In the genomic region with DNA sequence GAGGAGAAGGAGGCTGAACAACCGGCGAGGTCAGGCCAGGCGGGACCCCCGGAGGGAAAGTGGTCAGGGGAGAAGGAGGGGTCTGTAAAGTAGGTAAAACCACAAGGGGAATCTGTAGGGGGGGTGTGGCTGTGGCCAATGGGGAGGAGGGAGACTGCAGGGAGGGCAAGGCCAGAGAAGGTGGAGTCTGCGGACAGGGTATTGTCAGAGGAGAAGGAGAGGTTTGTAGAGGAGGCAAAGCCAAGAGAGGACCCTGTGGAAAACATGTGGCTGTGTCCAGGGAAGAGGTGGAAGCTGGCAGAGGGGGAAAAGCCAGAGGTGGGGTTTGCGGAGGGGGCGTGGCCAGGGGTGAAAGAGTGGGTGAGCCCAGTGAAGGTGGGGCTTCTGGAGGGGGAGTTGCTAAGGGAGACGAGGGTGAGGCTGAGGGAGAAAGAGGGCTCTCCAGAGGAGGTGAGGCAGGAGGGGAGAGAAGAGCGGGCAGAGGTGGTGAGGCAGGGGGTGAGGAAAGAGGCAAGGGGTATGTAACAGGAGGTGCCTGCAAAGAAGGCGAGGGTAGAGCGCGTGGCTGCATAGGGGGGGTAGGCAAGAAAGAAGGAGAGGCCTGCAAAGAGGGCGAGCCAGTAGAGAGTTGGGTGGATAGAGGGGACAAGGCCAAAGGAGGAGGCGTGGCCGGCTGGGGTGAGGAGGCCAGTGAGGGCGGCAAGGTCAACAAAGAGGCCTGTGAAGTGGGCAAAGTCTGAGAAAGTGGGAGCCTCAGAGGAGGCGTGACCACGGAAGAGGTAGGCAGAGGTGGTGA, we compare ENCODE assay signal across 9 mouse cellular contexts. TPM values are rescaled to one million over a fixed set of nuclear protein-coding genes. Genes with fewer than 3 reads are reported as not detected.
DNase-seq lines count a peak whose midpoint lies in the region; ATAC-seq and TF ChIP-seq lines count a peak whose summit lies in the region.
"Had no signal": no experiment of that assay in that cellular context is flagged by ENCODE, and none has a peak within 500 bp of the region (broad histone marks: within the 10 kb centered on the region; RNA-seq: fewer than 3 reads in every experiment).

No protein-coding gene starts in this region.

- no peak for TF ChIP-seq CTCF in heart, adult 2 months (IDR thresholded peaks at IDR 0.05)
- no peak for TF ChIP-seq CTCF in lung, adult 2 months (IDR thresholded peaks at IDR 0.05; ENCODE audit: insufficient read depth, low read length)

- 7% methylated on average over 18 of the region's 18 CpGs for WGBS in heart, adult 2 months
- 2% methylated on average over 18 of the region's 18 CpGs for WGBS in lung, adult 2 months
- 3% methylated on average over 18 of the region's 18 CpGs for WGBS in neural tube, embryonic 12.5 days

- H3K4me1 ChIP-seq in heart, adult 2 months (ENCODE audit: control insufficient read depth, insufficient read depth, low read length), result peaks cover 3% of the 10 kb centered on the region; the same call in 1 of the 2 replicates
- peaks cover 4% of the 10 kb centered on the region for H3K4me1 ChIP-seq in lung, adult 2 months (ENCODE audit: control insufficient read depth, insufficient read depth, low read length)
- H3K4me1 ChIP-seq in neural tube, embryonic 12.5 days, result peaks cover 43% of the 10 kb centered on the region

- peaks cover 15% of the 10 kb centered on the region for H3K27me3 ChIP-seq in heart, adult 2 months (ENCODE audit: control insufficient read depth, insufficient read depth, low read length)
- peaks cover 11% of the 10 kb centered on the region; the same call in 1 of the 2 replicates for H3K27me3 ChIP-seq in neural tube, embryonic 12.5 days (replicated peaks)

- no peak for TF ChIP-seq EP300 in heart, adult 2 months (IDR thresholded peaks at IDR 0.05; ENCODE audit: insufficient read depth, low read depth, low read length)

- intact Hi-C loops in heart, adult 2 months (cut with DNase I), result no loop called here

- peak overlapping the region; percentile 87 for H3K4me2 ChIP-seq in neural tube, embryonic 12.5 days (replicated peaks)

- no peaks in the 10 kb centered on the region for H3K79me2 ChIP-seq in heart, adult 2 months (replicated peaks; ENCODE audit: control insufficient read depth, insufficient read depth, low read length)

- ATAC-seq in neural tube, embryonic 12.5 days (ENCODE audit: low FRiP score, low read depth), result peak; percentile 6; the same call in 1 of the 2 replicates

- H3K9me3 ChIP-seq in neural tube, embryonic 12.5 days, result no peaks in the 10 kb centered on the region

- H3K9ac ChIP-seq in heart, adult 2 months (ENCODE audit: low read depth, low read length), result peak overlapping the region; percentile 49
- peak overlapping the region; percentile 56 for H3K9ac ChIP-seq in neural tube, embryonic 12.5 days

- DNase-seq in cerebellum, adult 9-11 months, result peak; percentile 55
- DNase-seq in cerebellum, postnatal 36 days, result no peak
- DNase-seq in adrenal gland, postnatal 36 days, result peak; percentile 88 to 91
- DNase-seq in heart, adult 2 months, result peak; percentile 48 to 51
- DNase-seq in kidney, adult 11 months, result peak; percentile 52
- peak; percentile 73 for DNase-seq in lung, adult 2 months
- DNase-seq in urinary bladder, postnatal 36 days (ENCODE audit: low spot score in 2 of 2), result peak; percentile 60 to 66

- no peaks in the 10 kb centered on the region for H3K36me3 ChIP-seq in heart, adult 2 months (ENCODE audit: control insufficient read depth, insufficient read depth, low read length)
- H3K36me3 ChIP-seq in neural tube, embryonic 12.5 days, result peaks cover 31% of the 10 kb centered on the region

- no peak for TF ChIP-seq POLR2A in heart, adult 2 months (IDR thresholded peaks at IDR 0.05; ENCODE audit: insufficient read depth, low read depth, low read length)
- TF ChIP-seq POLR2A in lung, adult 2 months (IDR thresholded peaks at IDR 0.05; ENCODE audit: borderline replicate concordance, extremely low read depth, low read depth, low read length), result peak; percentile 52; the same call in 1 of the 2 replicates

- H3K27ac ChIP-seq in heart, adult 2 months, result no peak overlapping the region
- H3K27ac ChIP-seq in neural tube, embryonic 12.5 days, result no peak overlapping the region

- peak overlapping the region; percentile 37 for H3K4me3 ChIP-seq in heart, adult 2 months
- peak overlapping the region; percentile 47 for H3K4me3 ChIP-seq in lung, adult 2 months (replicated peaks; ENCODE audit: extremely low read depth, low read depth, low read length)
- H3K4me3 ChIP-seq in neural tube, embryonic 12.5 days, result peak overlapping the region; percentile 39

RNA-seq across cellular contexts. Expression of a gene that starts 3.9 kb away (rescaled TPM):
- 1 to 10 TPM; 3.7 to 4.0 TPM for total RNA-seq in adrenal gland, postnatal 36 days (2021)
- total RNA-seq in heart, adult 2 months (2021), result under 1 TPM in 1 of 2 experiments, not detected in 1; 0.05 TPM
- polyA plus RNA-seq in heart, adult 2 months (2012; rRNA removed), result 0.04 TPM in 1 of 2 replicates, not detected in the other
- polyA plus RNA-seq in lung, adult 2 months (2012; rRNA removed), result 1.4 and 1.6 TPM in 2 replicates
- polyA plus RNA-seq in neural tube, embryonic 12.5 days (2016; fragmentation: Nextera tagmentation; extraction: Ambion mirVana), result 40.7 and 41.6 TPM in 2 replicates

RNA-seq across cellular contexts. Expression of a gene that starts 13.2 kb away (rescaled TPM):
- total RNA-seq in adrenal gland, postnatal 36 days (2021), result 10 to 100 TPM; 21.4 to 24.1 TPM
- under 1 TPM; 0.37 to 0.52 TPM for total RNA-seq in heart, adult 2 months (2021)
- polyA plus RNA-seq in heart, adult 2 months (2012; rRNA removed), result 0.09 and 0.29 TPM in 2 replicates
- 4.4 and 4.6 TPM in 2 replicates for polyA plus RNA-seq in lung, adult 2 months (2012; rRNA removed)
- 0.05 and 0.08 TPM in 2 replicates for polyA plus RNA-seq in neural tube, embryonic 12.5 days (2016; fragmentation: Nextera tagmentation; extraction: Ambion mirVana)
- total RNA-seq: layer of hippocampus, postnatal 36 days had no signal

RNA-seq across cellular contexts. Expression of a gene that starts 25.1 kb away (rescaled TPM):
- total RNA-seq in adrenal gland, postnatal 36 days (2021), result 10 to 100 TPM; 89.3 to 95.0 TPM
- 10 to 100 TPM; 63.8 to 65.9 TPM for total RNA-seq in heart, adult 2 months (2021)
- 27.8 and 53.1 TPM in 2 replicates for polyA plus RNA-seq in heart, adult 2 months (2012; rRNA removed)
- polyA plus RNA-seq in lung, adult 2 months (2012; rRNA removed), result 30.8 and 49.9 TPM in 2 replicates
- polyA plus RNA-seq in neural tube, embryonic 12.5 days (2016; fragmentation: Nextera tagmentation; extraction: Ambion mirVana), result 43.4 and 50.9 TPM in 2 replicates

RNA-seq across cellular contexts. Expression of a gene that starts 25.3 kb away (rescaled TPM):
- 1 to 10 TPM in 1 of 2 experiments, not detected in 1; 1.7 TPM for total RNA-seq in adrenal gland, postnatal 36 days (2021)
- under 1 TPM in 1 of 2 experiments, not detected in 1; 0.45 TPM for total RNA-seq in heart, adult 2 months (2021)
- 0.64 and 2.6 TPM in 2 replicates for polyA plus RNA-seq in heart, adult 2 months (2012; rRNA removed)
- polyA plus RNA-seq in lung, adult 2 months (2012; rRNA removed), result 1.3 and 1.6 TPM in 2 replicates
- 1.2 and 1.5 TPM in 2 replicates for polyA plus RNA-seq in neural tube, embryonic 12.5 days (2016; fragmentation: Nextera tagmentation; extraction: Ambion mirVana)

RNA-seq across cellular contexts. Expression of a gene that starts 34.6 kb away (rescaled TPM):
- 10 to 100 TPM; 11.1 to 11.5 TPM for total RNA-seq in adrenal gland, postnatal 36 days (2021)
- 1 to 10 TPM; 2.7 to 3.8 TPM for total RNA-seq in heart, adult 2 months (2021)
- polyA plus RNA-seq in heart, adult 2 months (2012; rRNA removed), result 10.0 and 12.1 TPM in 2 replicates
- 22.7 and 56.3 TPM in 2 replicates for polyA plus RNA-seq in lung, adult 2 months (2012; rRNA removed)
- 5.4 and 8.1 TPM in 2 replicates for polyA plus RNA-seq in neural tube, embryonic 12.5 days (2016; fragmentation: Nextera tagmentation; extraction: Ambion mirVana)

Comparison
In these comparisons a context has a peak if more than half of its experiments do, and no peak if none do; other contexts are left out.
1. DNase-seq: peak in cerebellum, adult 9-11 months (single experiment), adrenal gland, postnatal 36 days (2 of 2), heart, adult 2 months (2 of 2), kidney, adult 11 months (single experiment), lung, adult 2 months (single experiment) and urinary bladder, postnatal 36 days (2 of 2); none in cerebellum, postnatal 36 days (0 of 2).
2. RNA of a gene that starts 3.9 kb away (polyA plus RNA-seq): 40.7 to 41.6 TPM in neural tube, embryonic 12.5 days; 1.4 to 1.6 TPM in lung, adult 2 months and 0.04 TPM in heart, adult 2 months; every median in the first group is over 10 times any median in the second.
3. Peak in every context shown above with its lines, with median percentiles within 50 percentile points of each other: H3K4me3 ChIP-seq.